Mouse (Mus musculus) limb, embryonic 13.5 days (tissue): ENCODE measurements around the gene Gm2a. TPM values are rescaled to one million over a fixed set of nuclear protein-coding genes. Genes with fewer than 3 reads are reported as not detected.
"Not testable (repeated sequence)": the region's sequence is repeated elsewhere in the genome, so short reads cannot be mapped to it uniquely, and the experiment has no call there.

ENCODE experiments used
- ATAC-seq: fragments of 200-750 bp; cut with Nextera tagmentation; 2 replicates; pipeline ENCODE4 v1.8.0; 2017; ENCODE audit warnings: low read depth, moderate number of reproducible peaks, moderate TSS enrichment; ENCODE audit not compliant: low FRiP score
- H3K27ac ChIP-seq: fragments of 300-500 bp; sonication (generic); 2 replicates; pipeline ENCODE4 v1.5.1; 2015; ENCODE audit warnings: inconsistent platforms, mild to moderate bottlenecking, moderate library complexity
- H3K27me3 ChIP-seq: fragments of 300-500 bp; sonication (generic); 2 replicates; pipeline ENCODE4 v1.6.1; 2015; ENCODE audit warnings: mild to moderate bottlenecking, inconsistent platforms
- H3K36me3 ChIP-seq: fragments of 300-500 bp; sonication (generic); 2 replicates; pipeline ENCODE4 v1.6.1; 2015; ENCODE audit warnings: inconsistent platforms, mild to moderate bottlenecking, moderate library complexity
- H3K4me1 ChIP-seq: fragments of 300-500 bp; sonication (generic); 2 replicates; pipeline ENCODE4 v1.6.1; 2015; ENCODE audit warnings: inconsistent platforms
- H3K4me2 ChIP-seq: fragments of 300-500 bp; sonication (generic); replicated peaks from 2 replicates; pipeline ENCODE4 v1.6.1; 2015; ENCODE audit warnings: inconsistent platforms, mild to moderate bottlenecking, moderate library complexity
- H3K4me3 ChIP-seq: fragments of 300-500 bp; sonication (generic); 2 replicates; pipeline ENCODE4 v1.5.1; 2015; ENCODE audit warnings: moderate library complexity, mild to moderate bottlenecking, inconsistent platforms
- H3K9ac ChIP-seq: fragments of 300-500 bp; sonication (generic); 2 replicates; pipeline ENCODE4 v1.6.1; 2015; ENCODE audit warnings: mild to moderate bottlenecking, inconsistent platforms
- H3K9me3 ChIP-seq: fragments of 300-500 bp; sonication (generic); 2 replicates; pipeline ENCODE4 v1.6.1; 2016; ENCODE audit warnings: inconsistent platforms
- WGBS: fragments of 180-500 bp; shearing (Covaris S2); methylation state at CpG from one replicate; pipeline ENCODE4 v1.1.7; 2015; 5-methylcytosine and 5-hydroxymethylcytosine counted together
- polyA plus RNA-seq: library from polyadenylated mRNA; unstranded; fragments of >200 nt; fragmentation: Nextera tagmentation; extraction: Ambion mirVana; gene quantifications from 2 replicates; pipeline ENCODE4 v1.2.1, GENCODE M21; 2015

Gm2a gene
- polyA plus RNA-seq, 1 experiment from 2014 or later, result 17.9 TPM

GRCm38 (mm10) chr11:55077331-55078231, 20.3 kb upstream of the Gm2a start, which contains the start of gene Ccdc69:
Gene Ccdc69 (minus strand): TSS chr11:55078131.
- peak within 1 kb of the TSS; percentile 50 for H3K4me3 ChIP-seq
- H3K9ac ChIP-seq, result peak within 1 kb of the TSS; percentile 71
- WGBS, result under 1% methylated on average over 50 of the region's 50 CpGs
- ATAC-seq, result peak; percentile 57
- H3K9me3 ChIP-seq, result no peaks in the 10 kb centered on the region
- peak within 1 kb of the TSS; percentile 91 for H3K4me2 ChIP-seq
- H3K4me1 ChIP-seq, result peaks cover 10% of the 10 kb centered on the region
- H3K27me3 ChIP-seq, result peaks cover 30% of the 10 kb centered on the region
- no peaks in the 10 kb centered on the region for H3K36me3 ChIP-seq
- H3K27ac ChIP-seq, result no peak within 1 kb of the TSS

- WGBS, result 55% methylated on average over 3 of the region's 3 CpGs
- Histone ChIP-seq H3K9me3 (no peaks in the 10 kb centered on the region), H3K27me3 (peaks cover 30% of the 10 kb centered on the region), H3K4me2 (peak overlapping the region; percentile 91), H3K4me3 (peak overlapping the region; percentile 50), H3K36me3 (no peaks in the 10 kb centered on the region), H3K4me1 (peaks cover 10% of the 10 kb centered on the region), H3K27ac (no peak overlapping the region), H3K9ac (peak overlapping the region; percentile 71; the same call in 1 of the 2 replicates)
- no peak for ATAC-seq
These were observed 19.4 kb upstream of the Gm2a start for GRCm38 (mm10) chr11:55078502-55078901.

GRCm38 (mm10) chr11:55079180-55079579, 18.7 kb upstream of the Gm2a start:
- 87% methylated on average over 4 of the region's 4 CpGs for WGBS
- Histone ChIP-seq H3K4me1 (peaks cover 10% of the 10 kb centered on the region), H3K9ac (no peak overlapping the region), H3K4me3 (no peak overlapping the region), H3K27ac (no peak overlapping the region), H3K27me3 (peaks cover 30% of the 10 kb centered on the region), H3K4me2 (no peak overlapping the region), H3K9me3 (no peaks in the 10 kb centered on the region), H3K36me3 (no peaks in the 10 kb centered on the region)
- no peak for ATAC-seq

- H3K9me3 ChIP-seq, result no peaks in the 10 kb centered on the region
- no peak for ATAC-seq
- no peak overlapping the region for H3K27ac ChIP-seq
- H3K27me3 ChIP-seq, result peaks cover 29% of the 10 kb centered on the region
- H3K4me2 ChIP-seq, result no peak overlapping the region
- H3K36me3 ChIP-seq, result no peaks in the 10 kb centered on the region
- H3K4me1 ChIP-seq, result peaks cover 8% of the 10 kb centered on the region
- 88% methylated on average over 9 of the region's 9 CpGs for WGBS
- no peak overlapping the region for H3K9ac ChIP-seq
- no peak overlapping the region for H3K4me3 ChIP-seq
These were observed 16.7 kb upstream of the Gm2a start for GRCm38 (mm10) chr11:55081206-55081605.

- 0 out of 2 replicates have a peak, but pooled peaks cover 3% of the 10 kb centered on the region for H3K4me1 ChIP-seq
- ATAC-seq, result no peak
- no peak overlapping the region for H3K9ac ChIP-seq
- H3K27ac ChIP-seq, result no peak overlapping the region
- no peak overlapping the region for H3K4me2 ChIP-seq
- no peaks in the 10 kb centered on the region for H3K27me3 ChIP-seq
- 82% methylated on average over 4 of the region's 4 CpGs for WGBS
- H3K9me3 ChIP-seq, result no peaks in the 10 kb centered on the region
- no peak overlapping the region for H3K4me3 ChIP-seq
- H3K36me3 ChIP-seq, result no peaks in the 10 kb centered on the region
These were observed 13.3 kb upstream of the Gm2a start for GRCm38 (mm10) chr11:55084629-55085028.

- Histone ChIP-seq H3K36me3 (no peaks in the 10 kb centered on the region), H3K9me3 (no peaks in the 10 kb centered on the region), H3K4me1 (0 out of 2 replicates have a peak, but pooled peaks cover 3% of the 10 kb centered on the region), H3K27ac (no peak overlapping the region), H3K4me3 (no peak overlapping the region), H3K9ac (no peak overlapping the region), H3K4me2 (no peak overlapping the region), H3K27me3 (no peaks in the 10 kb centered on the region)
- 60% methylated on average over 5 of the region's 5 CpGs for WGBS
- no peak for ATAC-seq
These were observed 12.5 kb upstream of the Gm2a start for GRCm38 (mm10) chr11:55085396-55085795.

- 0 out of 2 replicates have a peak, but pooled peaks have one; percentile 19 for ATAC-seq
- Histone ChIP-seq H3K9ac (no peak overlapping the region), H3K27ac (no peak overlapping the region), H3K9me3 (no peaks in the 10 kb centered on the region), H3K4me2 (peak overlapping the region; percentile 30; the same call in 1 of the 2 replicates), H3K4me1 (0 out of 2 replicates have a peak, but pooled peaks cover 3% of the 10 kb centered on the region), H3K36me3 (no peaks in the 10 kb centered on the region), H3K4me3 (no peak overlapping the region), H3K27me3 (no peaks in the 10 kb centered on the region)
- WGBS, result 6% methylated on average over 10 of the region's 10 CpGs
These were observed 10.9 kb upstream of the Gm2a start for GRCm38 (mm10) chr11:55087006-55087405.

- H3K9me3 ChIP-seq, result no peaks in the 10 kb centered on the region
- no peak overlapping the region for H3K4me2 ChIP-seq
- no peak overlapping the region for H3K27ac ChIP-seq
- H3K4me1 ChIP-seq, result 0 out of 2 replicates have a peak, but pooled peaks cover 3% of the 10 kb centered on the region
- H3K27me3 ChIP-seq, result no peaks in the 10 kb centered on the region
- H3K9ac ChIP-seq, result no peak overlapping the region
- ATAC-seq, result no peak
- WGBS, result 56% methylated on average over 2 of the region's 2 CpGs
- H3K36me3 ChIP-seq, result no peaks in the 10 kb centered on the region
- H3K4me3 ChIP-seq, result no peak overlapping the region
These were observed 8.0 kb upstream of the Gm2a start for GRCm38 (mm10) chr11:55089892-55090291.

GRCm38 (mm10) chr11:55093096-55093495, 4.8 kb upstream of the Gm2a start:
- no peak for ATAC-seq
- 80% methylated on average over 7 of the region's 7 CpGs for WGBS
- H3K27ac ChIP-seq, result no peak overlapping the region
- no peaks in the 10 kb centered on the region for H3K9me3 ChIP-seq
- H3K36me3 ChIP-seq, result no peaks in the 10 kb centered on the region
- H3K4me1 ChIP-seq, result no peaks in the 10 kb centered on the region
- no peak overlapping the region for H3K9ac ChIP-seq
- H3K27me3 ChIP-seq, result no peaks in the 10 kb centered on the region
- no peak overlapping the region for H3K4me2 ChIP-seq
- no peak overlapping the region for H3K4me3 ChIP-seq

GRCm38 (mm10) chr11:55096296-55096695, 1.6 kb upstream of the Gm2a start:
- H3K27ac ChIP-seq, H3K9ac ChIP-seq, H3K9me3 ChIP-seq, H3K4me1 ChIP-seq, H3K36me3 ChIP-seq, H3K4me3 ChIP-seq, H3K27me3 ChIP-seq, H3K4me2 ChIP-seq, ATAC-seq: not testable (repeated sequence)
- WGBS, result 81% methylated on average over 4 of the region's 4 CpGs

- Histone ChIP-seq H3K36me3 (0 out of 2 replicates have a peak, but pooled peaks cover 2% of the 10 kb centered on the region), H3K27me3 (no peaks in the 10 kb centered on the region), H3K9ac (no peak overlapping the region), H3K4me3 (peak overlapping the region; percentile 61), H3K9me3 (no peaks in the 10 kb centered on the region), H3K27ac (peak overlapping the region; percentile 70; the same call in 1 of the 2 replicates), H3K4me1 (peaks cover 5% of the 10 kb centered on the region), H3K4me2 (peak overlapping the region; percentile 79)
- ATAC-seq, result no peak
- 37% methylated on average over 11 of the region's 11 CpGs for WGBS
These were observed 1.0 kb upstream of the Gm2a start for GRCm38 (mm10) chr11:55096731-55097462.
